Mouse (Mus musculus) limb, embryonic 11.5 days (tissue): ENCODE measurements around the gene Klhl3. TPM values are rescaled to one million over a fixed set of nuclear protein-coding genes. Genes with fewer than 3 reads are reported as not detected.

ENCODE experiments used
- ATAC-seq: fragments of 200-750 bp; cut with Nextera tagmentation; 2 replicates; pipeline ENCODE4 v1.8.0; 2017; ENCODE audit warnings: low read depth; ENCODE audit not compliant: insufficient number of reproducible peaks, low FRiP score, low TSS enrichment
- DNase-seq: peaks from one replicate; pipeline ENCODE4 v3.0.0-alpha.2; 2015; ENCODE audit warnings: low spot score
- H3K27ac ChIP-seq: fragments of 300-500 bp; sonication (generic); replicated peaks from 2 replicates; pipeline ENCODE4 v1.5.1; 2014; ENCODE audit warnings: low read depth, mild to moderate bottlenecking, low read length
- H3K27me3 ChIP-seq: fragments of 300-500 bp; sonication (generic); 2 replicates; pipeline ENCODE4 v1.6.1; 2014; ENCODE audit warnings: mild to moderate bottlenecking, low read length, mixed read lengths; ENCODE audit not compliant: control insufficient read depth, insufficient read depth
- H3K36me3 ChIP-seq: fragments of 300-500 bp; sonication (generic); 2 replicates; pipeline ENCODE4 v1.6.1; 2014; ENCODE audit warnings: mild to moderate bottlenecking, low read length, moderate library complexity, mixed read lengths; ENCODE audit not compliant: control insufficient read depth, insufficient read depth
- H3K4me1 ChIP-seq: fragments of 300-500 bp; sonication (generic); 2 replicates; pipeline ENCODE4 v1.6.1; 2014; ENCODE audit warnings: low read length, mixed read lengths; ENCODE audit not compliant: control insufficient read depth, insufficient read depth
- H3K4me2 ChIP-seq: fragments of 300-500 bp; sonication (generic); 2 replicates; pipeline ENCODE4 v1.6.1; 2014; ENCODE audit warnings: low read depth, mild to moderate bottlenecking, moderate library complexity; ENCODE audit not compliant: severe bottlenecking
- H3K4me3 ChIP-seq: fragments of 300-500 bp; sonication (generic); 2 replicates; pipeline ENCODE4 v1.5.1; 2014; ENCODE audit warnings: low read depth, low read length
- H3K9ac ChIP-seq: fragments of 300-500 bp; sonication (generic); 2 replicates; pipeline ENCODE4 v1.6.1; 2014; ENCODE audit warnings: mild to moderate bottlenecking, low read length
- H3K9me3 ChIP-seq: fragments of 300-500 bp; sonication (generic); 2 replicates; pipeline ENCODE4 v1.6.1; 2016; ENCODE audit warnings: low read length; ENCODE audit not compliant: control insufficient read depth
- WGBS: fragments of 180-500 bp; shearing (Covaris S2); extraction: QIAGEN DNeasy Blood & Tissue Kit; methylation state at CpG from one replicate; pipeline ENCODE4 v1.1.7; 2014; 5-methylcytosine and 5-hydroxymethylcytosine counted together
- polyA plus RNA-seq: library from polyadenylated mRNA; unstranded; fragments of >200 nt; fragmentation: Nextera tagmentation; extraction: Ambion mirVana; gene quantifications from 2 replicates; pipeline ENCODE4 v1.2.1, GENCODE M21; 2014

Klhl3 gene
- polyA plus RNA-seq, 1 experiment from 2014 or later = 3.5 TPM

DNA sequence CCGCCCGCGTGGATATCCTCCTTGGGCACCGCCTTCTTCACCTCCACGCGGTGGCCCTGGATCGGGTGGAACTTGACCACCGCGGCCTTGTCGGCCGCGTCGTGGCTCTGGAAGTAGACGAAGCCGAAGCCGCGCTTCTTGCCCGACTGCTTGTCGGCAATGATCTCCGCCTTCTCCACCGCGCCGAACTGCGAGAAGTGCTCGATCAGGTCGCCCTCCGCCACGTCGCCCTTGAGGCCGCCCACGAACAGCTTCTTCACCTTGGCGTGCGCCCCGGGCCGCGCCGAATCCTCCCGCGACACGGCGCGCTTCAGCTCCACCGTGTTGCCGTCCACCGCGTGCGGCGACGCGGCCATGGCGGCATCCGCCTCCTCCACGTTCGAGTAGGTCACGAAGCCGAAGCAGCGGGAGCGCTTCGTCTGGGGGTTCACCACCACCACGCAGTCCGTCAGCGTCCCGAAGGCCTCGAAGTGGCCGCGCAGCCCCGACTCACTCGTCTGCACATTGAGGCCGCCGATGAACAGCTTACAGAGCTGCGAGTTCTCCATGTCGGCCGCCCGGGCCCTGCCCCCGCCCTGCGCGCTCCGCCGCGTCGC is 14.5 kb upstream of the Klhl3 start:
- no peaks in the 10 kb centered on the region for H3K27me3 ChIP-seq
- peak overlapping the region; percentile 65 for H3K4me2 ChIP-seq
- H3K27ac ChIP-seq = peak overlapping the region; percentile 99
- H3K9me3 ChIP-seq = no peaks in the 10 kb centered on the region
- DNase-seq = peak; percentile 75
- under 1% methylated on average over 79 of the region's 81 CpGs for WGBS
- peak overlapping the region; percentile 100 for H3K9ac ChIP-seq
- no peak; the same call in 1 of the 2 replicates for ATAC-seq
- peaks cover 3% of the 10 kb centered on the region; the same call in 1 of the 2 replicates for H3K36me3 ChIP-seq
- H3K4me1 ChIP-seq = 0 out of 2 replicates have a peak, but pooled peaks cover 2% of the 10 kb centered on the region
- H3K4me3 ChIP-seq = peak overlapping the region; percentile 100

DNA sequence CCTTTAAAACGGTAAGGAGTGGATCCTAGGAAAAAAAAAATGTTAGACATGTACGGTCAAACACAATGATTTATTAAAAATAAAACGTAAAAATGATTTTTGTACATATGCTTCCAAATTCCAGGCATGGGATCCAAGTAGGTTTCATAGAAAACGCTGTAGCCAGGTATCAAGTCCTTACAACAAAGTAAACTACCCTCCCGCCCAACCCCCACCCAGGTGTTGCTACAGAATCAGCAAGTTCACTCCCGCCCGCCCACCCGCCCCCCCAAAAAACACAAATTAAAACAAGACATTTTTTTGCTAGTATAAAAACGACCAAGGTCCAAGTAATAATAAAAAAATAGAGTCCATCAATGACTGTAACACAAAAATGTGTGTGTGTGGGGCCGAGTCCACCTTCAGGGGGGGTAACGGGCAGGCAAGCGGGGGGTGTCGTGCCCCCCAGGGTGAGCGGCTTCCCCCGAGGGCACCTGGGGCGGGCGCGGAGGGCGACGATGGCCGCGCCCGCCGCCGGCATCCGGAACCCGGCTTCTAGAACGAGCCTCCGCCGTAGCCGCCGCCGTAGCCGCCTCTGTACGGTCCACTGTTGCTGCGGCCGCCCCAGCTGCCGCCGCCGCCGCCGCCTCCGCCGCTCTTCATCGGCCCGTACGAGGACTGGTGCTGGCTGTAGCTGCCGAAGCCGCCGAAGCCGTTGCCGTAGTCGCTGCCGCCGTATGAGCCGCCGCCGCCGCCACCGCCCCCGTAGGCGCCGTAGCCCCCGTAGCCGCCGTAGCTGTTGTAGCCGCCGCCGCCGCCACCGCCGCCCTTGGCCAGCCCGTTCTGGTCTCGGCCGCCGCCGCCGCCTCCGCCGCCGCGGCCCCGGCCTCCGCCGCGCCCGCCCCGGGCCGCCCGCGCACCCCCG is 13.7 kb upstream of the Klhl3 start:
- Histone ChIP-seq H3K27ac (peak overlapping the region; percentile 99), H3K4me3 (peak overlapping the region; percentile 100), H3K36me3 (peaks cover 3% of the 10 kb centered on the region; the same call in 1 of the 2 replicates), H3K9me3 (no peaks in the 10 kb centered on the region), H3K9ac (peak overlapping the region; percentile 100), H3K4me1 (0 out of 2 replicates have a peak, but pooled peaks cover 2% of the 10 kb centered on the region), H3K4me2 (peak overlapping the region; percentile 65), H3K27me3 (no peaks in the 10 kb centered on the region)
- no peak for ATAC-seq
- DNase-seq = peak; percentile 54
- WGBS = 2% methylated on average over 57 of the region's 92 CpGs

DNA sequence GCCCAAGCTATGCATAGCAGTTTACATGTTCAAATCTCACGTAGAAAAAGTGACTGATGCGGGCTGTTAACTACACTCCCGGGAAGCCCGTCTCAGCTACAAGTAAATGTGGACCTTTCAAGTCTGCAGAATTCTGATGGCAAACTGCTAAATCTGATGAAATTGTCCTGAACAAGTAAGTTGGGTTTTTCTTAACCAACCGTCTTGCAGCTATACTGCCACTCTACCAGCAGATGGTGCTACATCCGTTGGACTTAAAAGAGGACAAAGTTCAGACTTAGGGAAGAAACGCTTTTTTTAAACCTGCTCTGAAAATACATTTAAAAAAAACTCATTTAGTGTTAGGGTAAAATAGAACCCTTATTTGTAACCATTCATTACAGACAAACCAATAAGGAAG is 12.7 kb upstream of the Klhl3 start:
- 0 out of 2 replicates have a peak, but pooled peaks cover 2% of the 10 kb centered on the region for H3K4me1 ChIP-seq
- H3K27ac ChIP-seq = no peak overlapping the region
- H3K9me3 ChIP-seq = no peaks in the 10 kb centered on the region
- H3K27me3 ChIP-seq = no peaks in the 10 kb centered on the region
- no peak for ATAC-seq
- peak overlapping the region; percentile 31; the same call in 1 of the 2 replicates for H3K9ac ChIP-seq
- 36% methylated on average over 7 of the region's 7 CpGs for WGBS
- DNase-seq = peak; percentile 57
- H3K36me3 ChIP-seq = peaks cover 3% of the 10 kb centered on the region; the same call in 1 of the 2 replicates
- H3K4me3 ChIP-seq = peak overlapping the region; percentile 100
- H3K4me2 ChIP-seq = peak overlapping the region; percentile 65

DNA sequence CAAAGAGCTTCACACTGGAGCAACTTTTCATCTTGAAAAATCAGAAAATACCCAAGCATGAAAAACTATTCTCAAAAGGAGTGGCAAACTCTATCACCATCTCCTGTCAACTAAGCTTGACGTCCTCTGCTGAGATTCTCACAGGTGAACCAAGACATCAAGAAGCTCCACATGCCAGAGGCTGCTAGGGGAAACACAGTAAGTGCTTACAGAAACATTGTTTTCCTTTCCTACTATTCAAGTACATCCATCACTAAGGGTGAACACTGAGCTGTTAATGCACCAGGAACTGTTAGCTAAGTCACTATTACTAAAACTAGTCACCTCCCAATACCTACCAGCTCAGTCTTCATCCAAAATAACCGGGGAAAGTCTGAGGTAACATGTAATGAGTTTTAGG is 11.6 kb upstream of the Klhl3 start:
- ATAC-seq (no peak), DNase-seq (no peak)
- Histone ChIP-seq H3K9ac (no peak overlapping the region), H3K4me2 (no peak overlapping the region), H3K4me1 (0 out of 2 replicates have a peak, but pooled peaks cover 2% of the 10 kb centered on the region), H3K27ac (no peak overlapping the region), H3K27me3 (no peaks in the 10 kb centered on the region), H3K36me3 (peaks cover 3% of the 10 kb centered on the region; the same call in 1 of the 2 replicates), H3K4me3 (no peak overlapping the region), H3K9me3 (no peaks in the 10 kb centered on the region)
- WGBS = 76% methylated on average over 2 of the region's 2 CpGs

DNA sequence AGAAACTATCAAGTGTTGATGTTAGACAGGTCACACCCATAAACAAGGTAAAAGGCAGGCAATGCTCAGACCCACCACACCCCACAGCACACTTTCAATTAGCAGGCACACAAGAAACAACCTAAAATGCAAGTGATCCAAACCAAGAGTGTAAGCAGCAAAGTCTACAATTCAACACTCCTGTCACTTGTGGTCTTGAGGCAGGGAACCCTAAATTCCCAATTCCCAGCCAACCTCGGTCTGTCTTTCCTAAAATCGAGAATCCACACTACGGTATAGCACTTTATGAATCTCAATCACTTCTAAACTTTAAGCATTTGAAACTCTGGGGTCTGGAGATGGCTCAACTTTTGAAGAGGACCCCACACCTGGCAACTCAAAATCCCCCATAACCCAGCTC is 10.9 kb upstream of the Klhl3 start:
- H3K9ac ChIP-seq = no peak overlapping the region
- H3K4me1 ChIP-seq = 0 out of 2 replicates have a peak, but pooled peaks cover 2% of the 10 kb centered on the region
- peaks cover 3% of the 10 kb centered on the region; the same call in 1 of the 2 replicates for H3K36me3 ChIP-seq
- H3K4me3 ChIP-seq = no peak overlapping the region
- 86% methylated on average over 3 of the region's 3 CpGs for WGBS
- ATAC-seq = no peak
- DNase-seq = no peak
- no peaks in the 10 kb centered on the region for H3K27me3 ChIP-seq
- no peaks in the 10 kb centered on the region for H3K9me3 ChIP-seq
- H3K27ac ChIP-seq = no peak overlapping the region
- no peak overlapping the region for H3K4me2 ChIP-seq

DNA sequence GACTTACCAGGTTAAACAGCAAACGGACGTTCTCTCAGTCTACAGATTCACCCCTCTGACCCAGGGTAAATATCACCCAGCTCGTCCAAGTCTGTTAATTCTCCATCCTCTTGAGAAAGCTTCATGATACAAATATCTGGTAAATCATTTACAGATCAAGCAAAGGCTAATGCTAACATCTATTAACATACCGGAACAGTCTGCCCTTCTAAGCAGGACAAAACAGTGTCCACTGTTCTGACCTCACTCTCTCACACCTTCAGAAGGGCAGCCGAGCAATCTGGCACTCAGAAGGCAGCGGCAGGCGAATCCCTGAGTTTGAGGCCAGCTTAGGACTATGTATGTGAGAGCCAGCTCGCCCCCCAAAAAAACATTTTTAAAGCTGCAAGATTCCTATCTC is 10.0 kb upstream of the Klhl3 start:
- Histone ChIP-seq H3K27me3 (no peaks in the 10 kb centered on the region), H3K4me3 (no peak overlapping the region), H3K27ac (no peak overlapping the region), H3K4me1 (0 out of 2 replicates have a peak, but pooled peaks cover 2% of the 10 kb centered on the region), H3K4me2 (no peak overlapping the region), H3K36me3 (peaks cover 3% of the 10 kb centered on the region; the same call in 1 of the 2 replicates), H3K9me3 (no peaks in the 10 kb centered on the region), H3K9ac (no peak overlapping the region)
- ATAC-seq = no peak
- DNase-seq = no peak
- 77% methylated on average over 8 of the region's 8 CpGs for WGBS

DNA sequence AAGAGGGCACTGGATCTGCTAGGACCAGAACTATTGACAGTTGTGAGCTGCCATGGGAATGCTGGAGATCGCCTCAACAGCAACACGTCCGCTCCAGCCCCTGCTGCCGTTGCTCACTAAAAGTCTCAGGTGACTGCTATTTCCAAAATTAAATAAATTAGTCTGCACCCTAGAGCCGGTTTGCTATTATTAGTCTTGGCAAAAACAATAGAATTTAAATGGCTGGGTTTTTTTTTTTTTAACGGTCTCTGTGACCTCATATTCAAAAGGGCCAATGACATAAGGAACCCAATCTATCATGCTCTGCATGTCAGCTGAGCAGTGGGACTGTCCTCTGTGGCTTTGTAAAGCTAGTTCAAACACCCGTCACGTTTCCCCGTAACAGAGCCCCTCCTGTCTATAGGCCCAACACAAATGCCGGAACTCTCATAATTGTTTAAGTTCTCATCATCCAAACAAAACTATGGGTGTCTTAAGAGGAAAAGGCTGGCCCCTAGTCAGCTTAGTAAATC is 9.4 kb upstream of the Klhl3 start:
- no peak for ATAC-seq
- H3K36me3 ChIP-seq = peaks cover 3% of the 10 kb centered on the region; the same call in 1 of the 2 replicates
- H3K4me3 ChIP-seq = no peak overlapping the region
- WGBS = 78% methylated on average over 10 of the region's 10 CpGs
- no peaks in the 10 kb centered on the region for H3K27me3 ChIP-seq
- H3K27ac ChIP-seq = no peak overlapping the region
- no peak for DNase-seq
- no peaks in the 10 kb centered on the region for H3K9me3 ChIP-seq
- no peak overlapping the region for H3K4me2 ChIP-seq
- H3K4me1 ChIP-seq = 0 out of 2 replicates have a peak, but pooled peaks cover 2% of the 10 kb centered on the region
- H3K9ac ChIP-seq = no peak overlapping the region

DNA sequence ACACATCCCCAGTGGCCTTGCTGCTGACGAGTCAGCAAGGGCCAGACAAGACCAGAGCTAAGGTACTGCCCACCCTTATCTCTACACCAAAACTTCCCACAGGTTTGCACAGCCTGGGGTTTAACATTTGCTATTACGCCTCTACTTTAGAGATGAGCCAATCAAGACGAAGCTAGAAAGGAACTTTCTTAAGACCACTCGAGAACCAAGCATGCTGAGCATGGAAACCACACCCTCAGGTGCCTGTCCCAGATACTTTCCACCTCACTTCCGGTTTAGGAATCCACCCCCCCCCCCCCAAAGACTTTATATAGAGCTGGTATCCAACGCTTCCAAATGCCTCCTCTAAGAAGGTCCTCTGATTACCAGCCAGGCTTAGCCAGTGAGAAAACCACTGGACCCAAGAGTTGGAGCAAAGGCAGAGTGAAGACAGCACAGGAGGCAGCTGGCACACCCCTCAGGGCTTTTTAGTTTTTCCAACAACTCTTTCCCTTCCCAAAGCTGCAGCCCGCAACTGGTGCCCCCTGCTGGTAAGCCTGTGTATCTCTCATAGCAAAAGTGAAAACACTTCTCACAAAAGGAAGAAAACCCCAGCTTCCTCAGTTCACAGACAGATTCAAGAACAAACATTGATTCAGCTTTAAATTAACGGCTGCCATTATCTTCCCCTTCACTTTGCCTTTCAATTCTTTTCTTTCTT is 4.1 kb upstream of the Klhl3 start:
- H3K4me1 ChIP-seq = peaks cover 9% of the 10 kb centered on the region
- no peak overlapping the region for H3K9ac ChIP-seq
- no peak for ATAC-seq
- WGBS = 67% methylated on average over 8 of the region's 8 CpGs
- H3K4me2 ChIP-seq = no peak overlapping the region
- peak; percentile 78 for DNase-seq
- no peak overlapping the region for H3K27ac ChIP-seq
- H3K36me3 ChIP-seq = no peaks in the 10 kb centered on the region
- no peaks in the 10 kb centered on the region for H3K27me3 ChIP-seq
- no peaks in the 10 kb centered on the region for H3K9me3 ChIP-seq
- no peak overlapping the region for H3K4me3 ChIP-seq
